Mouse (Mus musculus) lung, postnatal 0 days (tissue): Measurements from ENCODE around the gene Hoxb5.

Experiments used
- CTCF ChIP-seq: IDR thresholded peaks from 2 replicates; pipeline ENCODE4 v1.5.1; 2016; ENCODE audit warnings: antibody characterized with exemption, mild to moderate bottlenecking
- EP300 ChIP-seq: IDR thresholded peaks from 2 replicates; pipeline ENCODE4 v1.6.1; 2016; ENCODE audit warnings: antibody characterized with exemption, mild to moderate bottlenecking, control low read depth

- TF ChIP-seq CTCF (no peak), EP300 (no peak)
These were observed 48.9 kb upstream of the Hoxb5 start for GRCm38 (mm10) chr11:96254221-96254620.
